Mouse (Mus musculus) limb, embryonic 11.5 days (tissue): ENCODE measurements around the gene Gkn3. TPM values are rescaled to one million over a fixed set of nuclear protein-coding genes. Genes with fewer than 3 reads are reported as not detected.

Source experiments
- ATAC-seq: fragments of 200-750 bp; cut with Nextera tagmentation; 2 replicates; pipeline ENCODE4 v1.8.0; 2017; ENCODE audit warnings: low read depth; ENCODE audit not compliant: insufficient number of reproducible peaks, low FRiP score, low TSS enrichment
- DNase-seq: peaks from one replicate; pipeline ENCODE4 v3.0.0-alpha.2; 2015; ENCODE audit warnings: low spot score
- H3K27ac ChIP-seq: fragments of 300-500 bp; sonication (generic); replicated peaks from 2 replicates; pipeline ENCODE4 v1.5.1; 2014; ENCODE audit warnings: low read depth, mild to moderate bottlenecking, low read length
- H3K27me3 ChIP-seq: fragments of 300-500 bp; sonication (generic); 2 replicates; pipeline ENCODE4 v1.6.1; 2014; ENCODE audit warnings: mild to moderate bottlenecking, low read length, mixed read lengths; ENCODE audit not compliant: control insufficient read depth, insufficient read depth
- H3K36me3 ChIP-seq: fragments of 300-500 bp; sonication (generic); 2 replicates; pipeline ENCODE4 v1.6.1; 2014; ENCODE audit warnings: mild to moderate bottlenecking, low read length, moderate library complexity, mixed read lengths; ENCODE audit not compliant: control insufficient read depth, insufficient read depth
- H3K4me1 ChIP-seq: fragments of 300-500 bp; sonication (generic); 2 replicates; pipeline ENCODE4 v1.6.1; 2014; ENCODE audit warnings: low read length, mixed read lengths; ENCODE audit not compliant: control insufficient read depth, insufficient read depth
- H3K4me2 ChIP-seq: fragments of 300-500 bp; sonication (generic); 2 replicates; pipeline ENCODE4 v1.6.1; 2014; ENCODE audit warnings: low read depth, mild to moderate bottlenecking, moderate library complexity; ENCODE audit not compliant: severe bottlenecking
- H3K4me3 ChIP-seq: fragments of 300-500 bp; sonication (generic); 2 replicates; pipeline ENCODE4 v1.5.1; 2014; ENCODE audit warnings: low read depth, low read length
- H3K9ac ChIP-seq: fragments of 300-500 bp; sonication (generic); 2 replicates; pipeline ENCODE4 v1.6.1; 2014; ENCODE audit warnings: mild to moderate bottlenecking, low read length
- H3K9me3 ChIP-seq: fragments of 300-500 bp; sonication (generic); 2 replicates; pipeline ENCODE4 v1.6.1; 2016; ENCODE audit warnings: low read length; ENCODE audit not compliant: control insufficient read depth
- WGBS: fragments of 180-500 bp; shearing (Covaris S2); extraction: QIAGEN DNeasy Blood & Tissue Kit; methylation state at CpG from one replicate; pipeline ENCODE4 v1.1.7; 2014; 5-methylcytosine and 5-hydroxymethylcytosine counted together
- polyA plus RNA-seq: library from polyadenylated mRNA; unstranded; fragments of >200 nt; fragmentation: Nextera tagmentation; extraction: Ambion mirVana; gene quantifications from 2 replicates; pipeline ENCODE4 v1.2.1, GENCODE M21; 2014

Gkn3 gene
- polyA plus RNA-seq, 1 experiment from 2014 or later = not detected

GRCm38 (mm10) chr6:87335091-87335934, 53.4 kb downstream of the Gkn3 start, which contains the start of gene Antxr1:
Antxr1 (minus strand) TSS chr6:87335821.
- Histone ChIP-seq H3K9me3 (no peaks in the 10 kb centered on the region), H3K36me3 (no peaks in the 10 kb centered on the region), H3K4me1 (peaks cover 8% of the 10 kb centered on the region), H3K27ac (peak within 1 kb of the TSS; percentile 94), H3K27me3 (no peaks in the 10 kb centered on the region), H3K4me2 (peak within 1 kb of the TSS; percentile 79), H3K4me3 (peak within 1 kb of the TSS; percentile 84), H3K9ac (peak within 1 kb of the TSS; percentile 97)
- peak; percentile 78; the same call in 1 of the 2 replicates for ATAC-seq
- WGBS = under 1% methylated on average over 54 of the region's 54 CpGs
- peak; percentile 84 for DNase-seq

GRCm38 (mm10) chr6:87334361-87335090, 54.2 kb downstream of the Gkn3 start:
- ATAC-seq (peak; percentile 45; the same call in 1 of the 2 replicates), DNase-seq (peak; percentile 70)
- no peaks in the 10 kb centered on the region for H3K9me3 ChIP-seq
- H3K36me3 ChIP-seq = no peaks in the 10 kb centered on the region
- H3K4me1 ChIP-seq = peaks cover 8% of the 10 kb centered on the region
- H3K4me2 ChIP-seq = peak overlapping the region; percentile 79
- peak overlapping the region; percentile 84 for H3K4me3 ChIP-seq
- H3K27me3 ChIP-seq = no peaks in the 10 kb centered on the region
- peak overlapping the region; percentile 94 for H3K27ac ChIP-seq
- WGBS = 5% methylated on average over 11 of the region's 11 CpGs
- peak overlapping the region; percentile 97 for H3K9ac ChIP-seq

Other genes starting within 250 kb of the Gkn3 start
- gene Antxr1, start 53.1 kb downstream of the Gkn3 start, polyA plus RNA-seq = 13.2 and 16.0 TPM in 2 replicates
- not detected in 2 replicates for gene Gkn1, start 38.0 kb downstream of the Gkn3 start, polyA plus RNA-seq
- gene Gkn2, start 15.6 kb downstream of the Gkn3 start, polyA plus RNA-seq = not detected in 2 replicates
- gene Bmp10, start 40.1 kb upstream of the Gkn3 start, polyA plus RNA-seq = not detected in 2 replicates
- gene Arhgap25, start 144.3 kb upstream of the Gkn3 start, polyA plus RNA-seq = 2.5 and 2.6 TPM in 2 replicates
- gene Prokr1, start 201.8 kb upstream of the Gkn3 start, polyA plus RNA-seq = 0.75 and 0.95 TPM in 2 replicates